ENCODE assay signal across 8 mouse cellular contexts in genomic region chr2:73572539-73573372, GRCm38 (mm10). TPM values are rescaled to one million over a fixed set of nuclear protein-coding genes. Genes with fewer than 3 reads are reported as not detected.
DNase-seq lines count a peak whose midpoint lies in the region; ATAC-seq lines count a peak whose summit lies in the region.

No protein-coding gene starts in this region.

- DNase-seq in 416B (ENCODE audit: low read depth), result peak; percentile 60
- peak; percentile 74 for DNase-seq in adrenal gland, adult 2 months
- DNase-seq in embryonic facial prominence, embryonic 10.5 days (ENCODE audit: low spot score), result peak; percentile 91
- DNase-seq in left cerebral cortex, postnatal 14 days (ENCODE audit: low spot score in 2 of 2), result peak; percentile 92 to 97
- peak; percentile 60 for DNase-seq in splenic B cell, adult 2 months (ENCODE audit: low read depth, low spot score)

- peaks cover 25% of the 10 kb centered on the region for H3K4me1 ChIP-seq in embryonic facial prominence, embryonic 10.5 days
- H3K4me1 ChIP-seq in intestine, embryonic 16.5 days (ENCODE audit: control insufficient read depth, insufficient read depth, low read length), result no peaks in the 10 kb centered on the region
- 0 out of 2 replicates have a peak, but pooled peaks cover 6% of the 10 kb centered on the region for H3K4me1 ChIP-seq in midbrain, embryonic 13.5 days (replicated peaks)

- no peaks in the 10 kb centered on the region for H3K9me3 ChIP-seq in embryonic facial prominence, embryonic 10.5 days
- H3K9me3 ChIP-seq in intestine, embryonic 16.5 days (ENCODE audit: control insufficient read depth, low read length), result no peaks in the 10 kb centered on the region
- no peaks in the 10 kb centered on the region for H3K9me3 ChIP-seq in midbrain, embryonic 13.5 days

- peak; percentile 84 for ATAC-seq in granulocyte monocyte progenitor cell, adult 5-6 weeks (replicated peaks; ENCODE audit: poor library complexity, severe bottlenecking)
- ATAC-seq in intestine, embryonic 16.5 days, result peak; percentile 69
- peak; percentile 94 for ATAC-seq in midbrain, embryonic 13.5 days

- peak overlapping the region; percentile 53 for H3K4me3 ChIP-seq in embryonic facial prominence, embryonic 10.5 days
- H3K4me3 ChIP-seq in intestine, embryonic 16.5 days (ENCODE audit: low read length), result no peak overlapping the region
- H3K4me3 ChIP-seq in midbrain, embryonic 13.5 days (replicated peaks), result peak overlapping the region; percentile 35

- H3K9ac ChIP-seq in intestine, embryonic 16.5 days (ENCODE audit: low read depth, low read length), result no peak overlapping the region
- 0 out of 2 replicates have a peak overlapping the region, but pooled peaks have one; percentile 29 for H3K9ac ChIP-seq in midbrain, embryonic 13.5 days (replicated peaks)

- WGBS in embryonic facial prominence, embryonic 10.5 days, result 18% methylated on average over 23 of the region's 23 CpGs
- WGBS in intestine, embryonic 16.5 days, result 38% methylated on average over 23 of the region's 23 CpGs
- 15% methylated on average over 23 of the region's 23 CpGs for WGBS in midbrain, embryonic 13.5 days

- H3K27me3 ChIP-seq in embryonic facial prominence, embryonic 10.5 days (replicated peaks; ENCODE audit: low read depth, poor library complexity, severe bottlenecking), result 0 out of 2 replicates have a peak, but pooled peaks cover 4% of the 10 kb centered on the region
- 0 out of 2 replicates have a peak, but pooled peaks cover 2% of the 10 kb centered on the region for H3K27me3 ChIP-seq in intestine, embryonic 16.5 days (replicated peaks; ENCODE audit: control insufficient read depth, insufficient read depth, low read length)
- H3K27me3 ChIP-seq in midbrain, embryonic 13.5 days, result peaks cover 20% of the 10 kb centered on the region
- no peaks in the 10 kb centered on the region; the same call in 1 of the 2 replicates for H3K27me3 ChIP-seq in splenic B cell, adult 2 months (ENCODE audit: control insufficient read depth, insufficient read depth, low read length, poor library complexity, severe bottlenecking)

- peak overlapping the region; percentile 81 for H3K27ac ChIP-seq in embryonic facial prominence, embryonic 10.5 days (replicated peaks)
- no peak overlapping the region for H3K27ac ChIP-seq in intestine, embryonic 16.5 days (ENCODE audit: low read length)
- peak overlapping the region; percentile 65 for H3K27ac ChIP-seq in midbrain, embryonic 13.5 days

- intact Hi-C loops in left cerebral cortex, postnatal 14 days (cut with DNase I), result loop anchor here (2.0 to 10.0 kb wide), 2 partner anchors 24 to 322 kb away; partner anchors contain the start of gene Atf2

- no peaks in the 10 kb centered on the region for H3K36me3 ChIP-seq in embryonic facial prominence, embryonic 10.5 days (replicated peaks)
- H3K36me3 ChIP-seq in intestine, embryonic 16.5 days (ENCODE audit: control insufficient read depth, insufficient read depth, low read length), result no peaks in the 10 kb centered on the region
- H3K36me3 ChIP-seq in midbrain, embryonic 13.5 days, result no peaks in the 10 kb centered on the region
- no peaks in the 10 kb centered on the region for H3K36me3 ChIP-seq in splenic B cell, adult 2 months (ENCODE audit: control insufficient read depth, insufficient read depth, low read length, poor library complexity, severe bottlenecking)

- H3K4me2 ChIP-seq in intestine, embryonic 16.5 days (ENCODE audit: low read depth, low read length), result no peak overlapping the region
- peak overlapping the region; percentile 56 for H3K4me2 ChIP-seq in midbrain, embryonic 13.5 days (replicated peaks)

RNA-seq across cellular contexts. Expression of gene Chrna1, which starts 7.4 kb away (rescaled TPM):
- not detected for total RNA-seq in adrenal gland, adult 2 months (2021)
- polyA plus RNA-seq in adrenal gland, adult 2 months (2012; rRNA removed), result 0.02 TPM in 1 of 2 replicates, not detected in the other
- 0.64 and 0.80 TPM in 2 replicates for polyA plus RNA-seq in embryonic facial prominence, embryonic 10.5 days (2016; fragmentation: Nextera tagmentation; extraction: Ambion mirVana)
- not detected in 2 replicates for total RNA-seq in granulocyte monocyte progenitor cell, adult 5-6 weeks (2014; fragmentation: Nextera tagmentation)
- total RNA-seq in granulocyte monocyte progenitor cell, adult 5-6 weeks (2017), result not detected in 2 replicates
- polyA plus RNA-seq in intestine, embryonic 16.5 days (2015; fragmentation: Nextera tagmentation; extraction: Ambion mirVana), result 0.10 TPM in 2 replicates
- under 1 TPM; 0.07 to 0.19 TPM for total RNA-seq in left cerebral cortex, postnatal 14 days (2021)
- polyA plus RNA-seq in midbrain, embryonic 13.5 days (2015; fragmentation: Nextera tagmentation; extraction: Ambion mirVana), result 0.12 TPM in 2 replicates

RNA-seq across cellular contexts. Expression of gene Wipf1, which starts 43.2 kb away (rescaled TPM):
- total RNA-seq in adrenal gland, adult 2 months (2021), result 10 to 100 TPM; 13.4 to 19.7 TPM
- 16.8 and 17.4 TPM in 2 replicates for polyA plus RNA-seq in adrenal gland, adult 2 months (2012; rRNA removed)
- polyA plus RNA-seq in embryonic facial prominence, embryonic 10.5 days (2016; fragmentation: Nextera tagmentation; extraction: Ambion mirVana), result 12.0 and 12.7 TPM in 2 replicates
- total RNA-seq in granulocyte monocyte progenitor cell, adult 5-6 weeks (2014; fragmentation: Nextera tagmentation), result 34.1 and 36.1 TPM in 2 replicates
- 12.2 and 17.3 TPM in 2 replicates for total RNA-seq in granulocyte monocyte progenitor cell, adult 5-6 weeks (2017)
- polyA plus RNA-seq in intestine, embryonic 16.5 days (2015; fragmentation: Nextera tagmentation; extraction: Ambion mirVana), result 9.0 and 10.7 TPM in 2 replicates
- 1 to 10 TPM; 8.2 to 8.5 TPM for total RNA-seq in left cerebral cortex, postnatal 14 days (2021)
- 2.0 and 2.5 TPM in 2 replicates for polyA plus RNA-seq in midbrain, embryonic 13.5 days (2015; fragmentation: Nextera tagmentation; extraction: Ambion mirVana)
